Mouse (Mus musculus): Measurements from ENCODE around the gene Gpr12.

DNA sequence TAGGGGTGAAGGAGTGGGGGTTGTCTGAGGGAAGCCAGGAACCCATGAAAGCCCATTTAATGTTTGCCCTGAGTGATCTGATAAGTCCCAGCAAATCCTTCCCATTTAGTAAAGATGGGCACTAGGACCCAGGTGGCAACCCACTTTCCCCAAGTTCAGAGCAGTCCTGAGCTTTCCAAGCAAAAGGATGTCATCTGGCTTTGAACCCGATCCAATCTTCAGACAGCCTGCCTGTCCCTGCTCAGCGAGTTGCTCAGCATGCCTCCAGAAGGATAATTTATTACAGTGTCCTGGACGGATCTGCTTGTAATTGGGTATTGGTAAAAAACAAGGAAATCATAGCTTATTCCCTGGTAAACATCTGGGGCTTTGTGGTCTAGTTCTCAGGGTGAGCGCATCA is 45.9 kb upstream of the Gpr12 start:
- TF ChIP-seq POLR2A (IDR thresholded peaks at IDR 0.05; ENCODE audit: borderline replicate concordance, insufficient read depth, low read length) (no peak), CTCF (IDR thresholded peaks at IDR 0.05; ENCODE audit: borderline replicate concordance, insufficient read depth, low read depth, low read length) (no peak)
